ENCODE assay signal across 8 mouse cellular contexts in genomic region chr14:47011171-47012139, GRCm38 (mm10).
DNase-seq lines count a peak whose midpoint lies in the region; ATAC-seq and TF ChIP-seq lines count a peak whose summit lies in the region.

No protein-coding gene starts in this region.

- TF ChIP-seq EP300 in lung, postnatal 0 days (IDR thresholded peaks at IDR 0.05): 0 out of 2 replicates have a peak, but pooled peaks have one; percentile 7

- no peak overlapping the region for H3K4me3 ChIP-seq in lung, adult 2 months (replicated peaks; ENCODE audit: extremely low read depth, low read depth, low read length)
- H3K4me3 ChIP-seq in heart, embryonic 11.5 days (ENCODE audit: low read depth, low read length): no peak overlapping the region
- H3K4me3 ChIP-seq in lung, postnatal 0 days (ENCODE audit: low read depth, low read length): no peak overlapping the region

- H3K27ac ChIP-seq in heart, embryonic 11.5 days (ENCODE audit: low read depth, low read length): peak overlapping the region; percentile 85
- no peak overlapping the region; the same call in 1 of the 2 replicates for H3K27ac ChIP-seq in lung, postnatal 0 days (ENCODE audit: low read length)

- H3K4me2 ChIP-seq in heart, embryonic 11.5 days: peak overlapping the region; percentile 24
- H3K4me2 ChIP-seq in lung, postnatal 0 days (replicated peaks; ENCODE audit: low read depth, low read length): no peak overlapping the region

- no peak for TF ChIP-seq CTCF in lung, adult 2 months (IDR thresholded peaks at IDR 0.05; ENCODE audit: insufficient read depth, low read length)
- TF ChIP-seq CTCF in lung, postnatal 0 days (IDR thresholded peaks at IDR 0.05): no peak

- 57% methylated on average over 18 of the region's 18 CpGs for WGBS in lung, adult 2 months
- 53% methylated on average over 18 of the region's 18 CpGs for WGBS in heart, embryonic 11.5 days (ENCODE audit: insufficient replicate concordance)
- 53% methylated on average over 18 of the region's 18 CpGs for WGBS in lung, postnatal 0 days

- DNase-seq in lung, adult 2 months: peak; percentile 33
- DNase-seq in lung, postnatal 10 days: no peak
- DNase-seq in lung, postnatal 0 days (ENCODE audit: low spot score): peak; percentile 70
- peak; percentile 58 for DNase-seq in telencephalon, adult 2 months (ENCODE audit: low read depth, low spot score)
- DNase-seq in cerebellum, adult 18-20 months: no peak
- DNase-seq in urinary bladder, postnatal 4 days (ENCODE audit: low spot score in 2 of 2): no peak
- no peak for DNase-seq in thymus, postnatal 36 days

- H3K9me3 ChIP-seq in heart, embryonic 11.5 days (replicated peaks; ENCODE audit: control insufficient read depth, low read length): no peaks in the 10 kb centered on the region
- H3K9me3 ChIP-seq in lung, postnatal 0 days (ENCODE audit: low read length): no peaks in the 10 kb centered on the region

- TF ChIP-seq POLR2A in lung, adult 2 months (IDR thresholded peaks at IDR 0.05; ENCODE audit: borderline replicate concordance, extremely low read depth, low read depth, low read length): no peak

- ATAC-seq in heart, embryonic 11.5 days (replicated peaks; ENCODE audit: insufficient number of reproducible peaks, low FRiP score, low TSS enrichment): no peak; the same call in 1 of the 2 replicates
- ATAC-seq in lung, postnatal 0 days: peak; percentile 77

- peak overlapping the region; percentile 28; the same call in 1 of the 2 replicates for H3K9ac ChIP-seq in heart, embryonic 11.5 days (ENCODE audit: low read depth, low read length)
- no peak overlapping the region for H3K9ac ChIP-seq in lung, postnatal 0 days (replicated peaks; ENCODE audit: low read depth)

- no peaks in the 10 kb centered on the region for H3K27me3 ChIP-seq in heart, embryonic 11.5 days (ENCODE audit: control insufficient read depth, insufficient read depth, low read length)
- no peaks in the 10 kb centered on the region for H3K27me3 ChIP-seq in lung, postnatal 0 days (replicated peaks; ENCODE audit: insufficient read depth, low read length)

- H3K4me1 ChIP-seq in lung, adult 2 months (ENCODE audit: control insufficient read depth, insufficient read depth, low read length): peaks cover 2% of the 10 kb centered on the region; the same call in 1 of the 2 replicates
- peaks cover 26% of the 10 kb centered on the region for H3K4me1 ChIP-seq in heart, embryonic 11.5 days (ENCODE audit: control insufficient read depth, insufficient read depth, low read length)
- peaks cover 5% of the 10 kb centered on the region; the same call in 1 of the 2 replicates for H3K4me1 ChIP-seq in lung, postnatal 0 days (ENCODE audit: insufficient read depth, low read depth, low read length)

- no peaks in the 10 kb centered on the region; the same call in 1 of the 2 replicates for H3K36me3 ChIP-seq in heart, embryonic 11.5 days (ENCODE audit: control insufficient read depth, insufficient read depth, low read length)
- no peaks in the 10 kb centered on the region for H3K36me3 ChIP-seq in lung, postnatal 0 days (ENCODE audit: insufficient read depth, low read length)

Comparison
In these comparisons a context has a peak if more than half of its experiments do, and no peak if none do; other contexts are left out.
1. DNase-seq: peak in lung, adult 2 months (single experiment), lung, postnatal 0 days (single experiment) and telencephalon, adult 2 months (single experiment); none in lung, postnatal 10 days (single experiment), cerebellum, adult 18-20 months (0 of 2), urinary bladder, postnatal 4 days (0 of 2) and thymus, postnatal 36 days (0 of 2).